Mouse (Mus musculus): ENCODE measurements around the gene Treh.

The Treh gene

DNA sequence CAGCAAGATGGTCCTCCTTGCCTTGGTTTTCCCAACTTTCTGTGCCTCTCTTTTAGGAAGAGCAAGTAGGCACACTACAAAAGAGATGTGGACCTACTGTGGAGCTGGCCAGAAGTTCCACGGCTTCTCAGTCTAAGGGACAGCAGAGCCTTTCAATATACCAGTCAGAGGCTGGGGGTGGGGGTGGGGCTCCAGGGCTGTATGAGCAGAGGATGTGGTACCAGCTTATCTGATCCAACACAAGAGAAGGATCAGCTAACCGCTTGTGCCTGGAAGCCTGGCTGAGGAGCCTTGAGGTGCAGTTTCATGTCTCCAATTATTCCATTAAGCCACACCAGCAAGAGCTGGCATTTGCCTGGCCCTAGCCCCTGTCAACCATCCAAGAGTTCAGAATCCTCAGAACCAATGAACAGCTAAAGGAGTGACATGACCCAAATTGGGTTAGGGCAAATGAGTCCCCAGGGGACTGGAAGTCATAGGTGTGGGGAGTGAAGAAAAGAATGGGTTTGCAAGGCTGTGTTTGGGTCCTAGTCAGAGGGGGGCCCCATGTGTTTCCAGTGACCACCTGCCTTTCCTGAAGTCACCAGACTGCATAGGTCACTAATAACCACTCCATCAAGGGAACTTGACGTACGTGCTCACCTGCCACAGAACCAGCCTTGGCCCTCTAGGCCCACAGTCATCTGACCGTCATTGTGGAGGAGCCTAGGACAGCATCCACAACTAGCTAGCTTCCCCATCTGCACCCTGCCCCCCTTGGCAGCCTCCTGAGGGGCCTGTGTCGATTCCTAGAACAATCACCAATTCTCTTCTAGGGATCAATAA, 44.2 kb downstream of the Treh start:
- DNase-seq (ENCODE audit: low spot score) = no peak

- DNase-seq (ENCODE audit: low spot score) = no peak
Measured at GRCm38 (mm10) chr9:44717822-44718242, 44.8 kb downstream of the Treh start.

GRCm38 (mm10) chr9:44718937-44719631, 46.1 kb downstream of the Treh start:
- DNase-seq (ENCODE audit: low spot score) = no peak

GRCm38 (mm10) chr9:44719632-44720357, 46.8 kb downstream of the Treh start:
- no peak for DNase-seq (ENCODE audit: low spot score)

- no peak for DNase-seq (ENCODE audit: low spot score)
Measured at GRCm38 (mm10) chr9:44720358-44721153, 47.5 kb downstream of the Treh start.

DNA sequence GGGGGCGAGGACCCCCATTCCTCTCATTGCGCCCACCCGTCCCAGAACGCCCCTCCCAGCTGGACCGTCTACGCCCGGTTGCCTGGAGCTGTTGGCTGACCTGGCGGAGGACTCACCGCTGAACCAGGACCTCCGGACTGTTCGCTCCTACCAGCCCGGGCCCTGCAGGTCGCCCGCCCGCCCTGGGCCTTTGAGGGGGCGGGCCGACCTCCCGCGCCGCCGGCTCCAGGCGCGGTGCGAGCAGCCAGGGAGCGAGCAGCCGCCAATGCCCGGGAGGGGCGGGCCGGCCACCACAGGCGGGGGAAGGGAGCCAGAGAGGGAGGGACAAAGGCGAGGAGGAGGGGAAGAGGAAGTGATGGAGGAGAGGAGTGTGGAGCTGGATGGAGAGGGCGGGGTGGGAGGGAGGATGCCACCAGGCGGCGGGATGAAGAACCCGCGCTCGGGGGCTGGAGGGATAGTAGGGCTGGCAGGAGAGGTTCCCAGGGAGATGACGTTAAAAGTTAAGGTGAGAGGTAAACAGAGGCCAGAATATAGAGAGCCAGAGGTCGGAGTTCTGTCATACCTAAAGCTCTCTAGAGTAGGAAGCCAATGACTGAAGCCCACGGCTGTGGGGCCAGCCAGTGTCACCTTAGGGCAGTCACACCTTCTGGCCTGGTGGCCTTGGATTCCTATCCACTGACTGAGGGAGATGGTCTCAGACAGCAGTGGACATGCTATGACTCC, 48.3 kb downstream of the Treh start:
- peak; percentile 75 for DNase-seq (ENCODE audit: low spot score)

GRCm38 (mm10) chr9:44721877-44722186, 48.8 kb downstream of the Treh start:
- DNase-seq (ENCODE audit: low spot score) = no peak

DNA sequence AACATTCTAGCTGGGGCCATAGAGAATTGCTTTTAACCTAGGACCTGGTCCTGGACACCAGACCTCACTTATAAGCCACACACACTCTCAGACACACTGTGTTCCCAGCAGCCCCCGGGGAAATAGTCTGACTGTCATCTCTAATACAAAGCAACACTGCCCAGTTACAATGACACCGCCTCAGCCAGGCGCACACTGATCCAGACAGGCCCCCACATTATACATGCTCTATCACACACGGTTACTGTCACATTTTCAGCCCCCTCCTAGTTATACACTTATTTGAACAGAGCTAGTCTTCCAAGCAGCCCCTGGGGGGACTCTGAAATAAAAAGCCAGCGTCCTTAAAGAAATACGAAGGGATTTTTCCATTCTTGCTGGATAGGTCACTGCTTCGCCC, 49.5 kb downstream of the Treh start:
- no peak for DNase-seq (ENCODE audit: low spot score)

- no peak for DNase-seq (ENCODE audit: low spot score)
Measured at GRCm38 (mm10) chr9:44723008-44723407, 50.0 kb downstream of the Treh start.

GRCm38 (mm10) chr9:44723521-44724041, 50.5 kb downstream of the Treh start:
- DNase-seq (ENCODE audit: low spot score) = no peak

DNA sequence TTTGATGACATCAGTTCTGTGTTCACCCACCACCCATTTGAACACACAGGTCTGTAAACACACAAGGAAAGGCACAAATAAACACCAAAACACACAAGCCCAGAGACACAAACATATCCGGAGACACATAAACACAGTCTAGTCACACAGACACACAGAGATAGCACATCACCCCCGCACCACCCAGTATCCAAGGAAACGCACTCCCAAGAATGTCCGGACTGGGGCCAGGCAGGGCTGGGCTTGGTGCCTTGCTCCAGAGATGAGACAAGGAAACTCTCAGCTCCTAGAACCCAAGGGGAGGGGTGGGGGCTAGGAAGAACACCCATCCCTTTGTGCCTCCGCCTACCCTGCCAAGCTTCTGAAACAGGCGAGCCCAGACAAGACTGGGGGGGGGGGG, 51.2 kb downstream of the Treh start:
- peak; percentile 45 for DNase-seq (ENCODE audit: low spot score)

GRCm38 (mm10) chr9:44724665-44725064, 51.6 kb downstream of the Treh start:
- no peak for DNase-seq (ENCODE audit: low spot score)

DNA sequence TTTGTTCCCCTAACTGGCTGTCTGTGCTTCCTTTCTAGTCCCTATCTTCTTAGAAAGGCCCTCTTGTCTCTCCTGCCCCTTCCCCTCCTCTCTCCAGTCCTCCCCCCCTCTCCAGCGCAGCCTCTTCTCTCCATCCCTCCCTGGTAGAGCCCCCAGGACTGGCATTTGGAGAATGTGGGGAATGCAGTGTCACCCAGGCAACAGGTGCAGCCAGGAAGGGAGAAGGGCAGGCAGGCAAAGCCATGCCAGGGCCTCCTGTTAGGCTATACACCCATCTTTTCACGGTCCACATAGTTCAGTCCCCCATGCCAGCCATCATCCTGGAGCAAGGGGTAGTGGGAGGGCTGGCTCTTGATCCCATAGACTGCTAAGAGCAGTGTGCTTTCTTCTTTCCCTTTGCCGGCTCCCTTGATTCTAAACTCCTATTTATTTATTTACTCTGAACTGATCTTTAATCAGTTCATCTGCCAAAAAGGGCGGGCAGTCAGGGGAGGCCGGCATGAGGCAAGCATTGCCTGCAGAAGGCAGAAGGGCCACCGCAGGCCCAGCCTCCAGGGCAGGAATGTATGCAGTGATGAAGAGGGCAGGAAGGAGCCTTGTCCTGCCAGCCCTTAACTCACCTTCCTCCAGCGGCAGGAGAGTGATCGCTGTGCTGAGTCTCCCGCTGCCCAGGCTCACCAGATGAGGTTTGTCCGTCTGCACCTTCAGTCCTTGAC, 53.6 kb downstream of the Treh start:
- DNase-seq (ENCODE audit: low spot score) = no peak

- no peak for DNase-seq (ENCODE audit: low spot score)
Measured at GRCm38 (mm10) chr9:44727441-44727840, 54.4 kb downstream of the Treh start.

DNA sequence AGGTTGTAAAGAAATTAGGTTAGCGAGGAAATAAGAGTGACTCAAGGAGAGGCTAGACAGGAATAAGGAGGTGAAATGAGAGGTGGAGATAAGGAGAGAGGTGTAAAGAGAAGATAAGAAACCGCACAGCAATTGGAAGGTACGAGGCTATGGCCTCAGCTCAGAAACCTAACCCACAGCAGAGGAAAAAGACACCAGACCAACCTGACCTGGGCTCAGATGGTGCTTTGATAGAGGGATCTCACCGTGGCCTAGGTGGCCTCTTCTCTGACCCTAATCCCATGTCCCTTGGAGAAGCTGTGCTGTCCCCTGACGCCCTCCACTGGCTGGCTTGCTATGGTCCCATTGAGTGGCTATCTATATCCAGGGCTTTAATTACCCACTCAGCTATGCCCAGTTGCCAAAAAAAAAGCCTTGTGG, 59.1 kb downstream of the Treh start:
- DNase-seq (ENCODE audit: low spot score) = no peak

DNA sequence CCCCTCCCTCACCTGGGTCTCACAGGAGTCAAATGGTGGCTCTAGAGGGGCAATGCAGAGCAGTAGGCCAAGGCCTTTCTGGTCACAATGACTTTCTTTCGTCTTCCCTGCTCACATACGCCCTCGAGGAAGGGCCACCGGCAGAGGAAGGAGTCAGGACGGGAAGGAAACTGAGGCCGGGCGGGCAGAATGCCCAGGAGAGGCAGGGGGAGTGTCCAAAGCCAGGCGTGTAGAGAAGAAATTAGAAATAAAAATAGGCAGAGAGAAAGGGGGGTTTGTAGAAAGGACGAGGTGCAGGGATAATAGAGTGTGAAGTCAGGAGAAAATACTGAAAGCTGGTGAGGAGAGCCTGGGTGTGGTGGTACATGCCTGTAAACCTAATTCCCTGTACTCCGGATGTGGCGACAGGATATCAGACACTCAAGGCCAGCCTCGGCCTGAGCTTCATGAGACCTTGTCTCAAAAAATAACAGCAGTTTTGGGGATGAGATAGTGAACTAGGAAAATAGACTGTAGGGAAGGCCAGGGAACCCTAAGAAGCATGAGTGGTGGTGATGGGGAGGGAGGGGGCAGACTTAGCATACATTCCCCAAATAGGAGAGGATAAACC, 60.0 kb downstream of the Treh start:
- DNase-seq (ENCODE audit: low spot score) = no peak

DNA sequence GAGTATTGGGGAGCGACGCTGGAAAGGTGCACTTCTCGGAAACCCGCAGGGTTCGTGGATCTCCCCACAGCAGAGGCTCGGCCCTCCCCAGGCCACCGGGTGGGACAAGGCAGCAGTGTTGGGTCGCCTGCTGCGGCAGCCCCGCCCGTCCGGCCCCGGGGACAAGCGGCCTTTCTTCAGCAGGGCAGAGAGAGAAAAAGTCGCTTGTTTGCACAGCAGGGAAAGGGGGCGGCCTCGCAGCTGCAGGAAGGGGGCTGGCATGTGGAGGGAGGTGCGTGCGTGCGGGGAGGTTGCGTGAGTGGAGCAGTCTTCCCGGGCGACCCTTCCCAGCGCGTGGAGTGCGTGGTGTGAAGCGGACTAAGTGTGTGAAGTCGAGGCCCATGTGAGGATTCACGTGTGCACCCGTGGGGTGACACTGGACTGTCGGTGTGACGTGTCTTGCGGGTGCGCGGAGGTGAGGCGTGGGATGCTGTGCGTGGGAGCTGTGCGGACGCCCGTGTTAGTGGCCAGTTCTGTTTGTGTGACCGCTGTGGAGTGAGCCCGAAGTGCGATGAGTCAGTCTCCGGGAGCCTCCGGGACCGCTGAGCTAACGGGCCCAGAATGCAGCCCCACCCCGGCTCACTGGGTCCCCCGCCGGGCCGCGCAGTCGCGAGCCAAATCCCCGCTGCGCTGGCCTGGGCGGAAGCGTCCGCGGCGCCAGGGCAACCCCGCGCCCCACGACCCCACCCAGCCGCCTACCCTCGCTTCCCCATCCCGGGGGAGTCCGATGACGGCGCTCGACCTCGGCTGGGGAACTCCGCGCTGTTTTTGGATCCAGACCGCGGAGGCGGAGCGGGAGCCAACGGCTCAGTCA, 60.9 kb downstream of the Treh start:
- peak; percentile 45 for DNase-seq (ENCODE audit: low spot score)

- DNase-seq (ENCODE audit: low spot score) = peak; percentile 70
Measured at GRCm38 (mm10) chr9:44734524-44735494, 61.8 kb downstream of the Treh start, which contains the start of gene Phldb1. Gene Phldb1, minus strand, starts transcription at chr9:44735198.
